Mouse (Mus musculus) kidney, postnatal 0 days (tissue): ENCODE data around the gene Nfix. TPM values are rescaled to one million over a fixed set of nuclear protein-coding genes. Genes with fewer than 3 reads are reported as not detected.

Experiments
- ATAC-seq: fragments of 200-750 bp; cut with Nextera tagmentation; replicated peaks from 2 replicates; pipeline ENCODE4 v1.8.0; 2017; ENCODE audit warnings: low read depth, moderate number of reproducible peaks, moderate TSS enrichment, moderate library complexity; ENCODE audit not compliant: low FRiP score
- DNase-seq: peaks from one replicate; pipeline ENCODE4 v3.0.0-alpha.2; 2016; ENCODE audit warnings: low spot score
- H3K27ac ChIP-seq: fragments of 300-500 bp; sonication (generic); 2 replicates; pipeline ENCODE4 v1.5.1; 2014; ENCODE audit warnings: mild to moderate bottlenecking
- H3K27me3 ChIP-seq: fragments of 300-500 bp; sonication (generic); 2 replicates; pipeline ENCODE4 v1.6.1; 2014; ENCODE audit warnings: low read length, mixed read lengths; ENCODE audit not compliant: insufficient read depth
- H3K36me3 ChIP-seq: fragments of 300-500 bp; sonication (generic); 2 replicates; pipeline ENCODE4 v1.6.1; 2014; ENCODE audit warnings: low read length, mixed read lengths; ENCODE audit not compliant: insufficient read depth
- H3K4me1 ChIP-seq: fragments of 300-500 bp; sonication (generic); replicated peaks from 2 replicates; pipeline ENCODE4 v1.6.1; 2014; ENCODE audit warnings: antibody characterized with exemption, low read length, mixed read lengths; ENCODE audit not compliant: insufficient read depth
- H3K4me2 ChIP-seq: fragments of 300-500 bp; sonication (generic); 2 replicates; pipeline ENCODE4 v1.6.1; 2014; ENCODE audit warnings: mild to moderate bottlenecking, low read length, moderate library complexity, mixed read lengths
- H3K4me3 ChIP-seq: fragments of 300-500 bp; sonication (generic); replicated peaks from 2 replicates; pipeline ENCODE4 v1.5.1; 2014; ENCODE audit warnings: low read depth, low read length
- H3K9ac ChIP-seq: fragments of 300-500 bp; sonication (generic); 2 replicates; pipeline ENCODE4 v1.6.1; 2014; ENCODE audit warnings: low read depth, low read length
- H3K9me3 ChIP-seq: fragments of 300-500 bp; sonication (generic); replicated peaks from 2 replicates; pipeline ENCODE4 v1.6.1; 2016; ENCODE audit warnings: low read length, inconsistent platforms, mixed read lengths
- CTCF ChIP-seq: IDR thresholded peaks from 2 replicates; pipeline ENCODE4 v1.5.1; 2016; ENCODE audit warnings: antibody characterized with exemption, low read depth, mild to moderate bottlenecking, moderate library complexity
- WGBS: fragments of 180-500 bp; shearing (Covaris S2); extraction: QIAGEN DNeasy Blood & Tissue Kit; methylation state at CpG from one replicate; pipeline ENCODE4 v1.1.7; 2014; 5-methylcytosine and 5-hydroxymethylcytosine counted together
- polyA plus RNA-seq: library from polyadenylated mRNA; unstranded; fragments of >200 nt; fragmentation: Nextera tagmentation; extraction: Ambion mirVana; gene quantifications from 2 replicates; pipeline ENCODE4 v1.2.1, GENCODE M21; 2015

The Nfix gene
- polyA plus RNA-seq, 1 experiment from 2014 or later, result 21.1 TPM

- Histone ChIP-seq H3K4me1 (peaks cover 37% of the 10 kb centered on the region), H3K27ac (no peak overlapping the region), H3K4me2 (no peak overlapping the region), H3K36me3 (no peaks in the 10 kb centered on the region), H3K9ac (no peak overlapping the region), H3K9me3 (no peaks in the 10 kb centered on the region), H3K27me3 (no peaks in the 10 kb centered on the region), H3K4me3 (no peak overlapping the region)
- ATAC-seq (no peak), DNase-seq (no peak)
- TF ChIP-seq CTCF, result no peak
- 91% methylated on average over 11 of the region's 11 CpGs for WGBS
These were observed 83.4 kb downstream of the Nfix start for GRCm38 (mm10) chr8:84716790-84717189.

- Histone ChIP-seq H3K4me2 (0 out of 2 replicates have a peak overlapping the region, but pooled peaks have one; percentile 12), H3K27me3 (no peaks in the 10 kb centered on the region), H3K27ac (no peak overlapping the region), H3K36me3 (no peaks in the 10 kb centered on the region), H3K9ac (no peak overlapping the region), H3K9me3 (no peaks in the 10 kb centered on the region), H3K4me1 (peaks cover 43% of the 10 kb centered on the region), H3K4me3 (0 out of 2 replicates have a peak overlapping the region, but pooled peaks have one; percentile 4)
- TF ChIP-seq CTCF, result no peak
- ATAC-seq (no peak), DNase-seq (no peak)
- 21% methylated on average over 27 of the region's 27 CpGs for WGBS
These were observed 84.2 kb downstream of the Nfix start for GRCm38 (mm10) chr8:84715893-84716468.

- H3K36me3 ChIP-seq, result no peaks in the 10 kb centered on the region
- H3K9ac ChIP-seq, result no peak overlapping the region
- H3K9me3 ChIP-seq, result no peaks in the 10 kb centered on the region
- H3K4me1 ChIP-seq, result peaks cover 45% of the 10 kb centered on the region
- whole genome bisulfite sequencing, result 73% methylated on average over 4 of the region's 4 CpGs
- H3K27me3 ChIP-seq, result no peaks in the 10 kb centered on the region
- H3K27ac ChIP-seq, result peak overlapping the region; percentile 82
- no peak overlapping the region for H3K4me3 ChIP-seq
- no peak for ATAC-seq
- DNase-seq, result no peak
- no peak overlapping the region for H3K4me2 ChIP-seq
- TF ChIP-seq CTCF, result no peak
These were observed 86.0 kb downstream of the Nfix start for GRCm38 (mm10) chr8:84714161-84714560.

GRCm38 (mm10) chr8:84713381-84713780, 86.8 kb downstream of the Nfix start:
- ATAC-seq (0 out of 2 replicates have a peak, but pooled peaks have one; percentile 1), DNase-seq (no peak)
- Histone ChIP-seq H3K4me1 (peaks cover 52% of the 10 kb centered on the region), H3K4me3 (no peak overlapping the region), H3K36me3 (no peaks in the 10 kb centered on the region), H3K27me3 (no peaks in the 10 kb centered on the region), H3K27ac (peak overlapping the region; percentile 82), H3K4me2 (no peak overlapping the region), H3K9me3 (no peaks in the 10 kb centered on the region), H3K9ac (no peak overlapping the region)
- no peak for TF ChIP-seq CTCF
- 43% methylated on average over 4 of the region's 4 CpGs for WGBS

GRCm38 (mm10) chr8:84712759-84713120, 87.4 kb downstream of the Nfix start:
- H3K27me3 ChIP-seq, result peaks cover 5% of the 10 kb centered on the region; the same call in 1 of the 2 replicates
- H3K4me1 ChIP-seq, result peaks cover 57% of the 10 kb centered on the region
- no peak for ATAC-seq
- DNase-seq, result peak; percentile 70
- H3K4me3 ChIP-seq, result no peak overlapping the region
- H3K4me2 ChIP-seq, result no peak overlapping the region
- H3K36me3 ChIP-seq, result no peaks in the 10 kb centered on the region
- H3K9me3 ChIP-seq, result no peaks in the 10 kb centered on the region
- 16% methylated on average over 3 of the region's 3 CpGs for WGBS
- no peak for TF ChIP-seq CTCF
- H3K27ac ChIP-seq, result peak overlapping the region; percentile 82
- H3K9ac ChIP-seq, result no peak overlapping the region

GRCm38 (mm10) chr8:84711933-84712758, 88.0 kb downstream of the Nfix start:
- peaks cover 63% of the 10 kb centered on the region for H3K4me1 ChIP-seq
- peak; percentile 76 for ATAC-seq
- H3K9me3 ChIP-seq, result no peaks in the 10 kb centered on the region
- H3K4me2 ChIP-seq, result peak overlapping the region; percentile 34; the same call in 1 of the 2 replicates
- no peak overlapping the region for H3K9ac ChIP-seq
- 12% methylated on average over 10 of the region's 11 CpGs for WGBS
- peak; percentile 85 for DNase-seq
- peaks cover 8% of the 10 kb centered on the region; the same call in 1 of the 2 replicates for H3K27me3 ChIP-seq
- no peak overlapping the region for H3K4me3 ChIP-seq
- no peak; the same call in 1 of the 2 replicates for TF ChIP-seq CTCF
- no peaks in the 10 kb centered on the region for H3K36me3 ChIP-seq
- H3K27ac ChIP-seq, result peak overlapping the region; percentile 82
